Mouse (Mus musculus): ENCODE data around the gene Prnd.
A peak's percentile ranks its signal among the peaks of the same experiment; 100 is the strongest.

Gene Prnd

DNA sequence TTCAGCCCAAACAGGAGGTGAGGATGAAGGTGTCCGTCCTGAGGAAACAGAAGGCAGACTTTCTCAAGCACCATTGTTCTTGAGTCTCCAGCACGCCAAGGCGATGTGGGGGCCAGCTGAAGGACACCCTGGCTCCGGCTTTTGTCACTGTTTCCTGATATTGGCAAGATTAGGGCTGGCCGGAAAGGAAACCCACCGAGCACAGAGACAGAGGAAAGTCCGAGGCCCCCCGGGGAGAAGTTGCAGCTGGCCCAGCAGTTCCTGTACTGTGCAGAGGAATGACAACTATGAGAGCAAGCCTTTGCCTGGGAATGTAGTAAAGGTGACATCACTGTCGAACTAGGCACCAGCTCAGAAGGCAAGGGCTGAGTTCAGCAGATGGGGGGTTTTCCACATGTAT is 30.2 kb downstream of the Prnd start:
- peak; percentile 11 to 58 for DNase-seq (ENCODE audit: low spot score in 2 of 2)

DNA sequence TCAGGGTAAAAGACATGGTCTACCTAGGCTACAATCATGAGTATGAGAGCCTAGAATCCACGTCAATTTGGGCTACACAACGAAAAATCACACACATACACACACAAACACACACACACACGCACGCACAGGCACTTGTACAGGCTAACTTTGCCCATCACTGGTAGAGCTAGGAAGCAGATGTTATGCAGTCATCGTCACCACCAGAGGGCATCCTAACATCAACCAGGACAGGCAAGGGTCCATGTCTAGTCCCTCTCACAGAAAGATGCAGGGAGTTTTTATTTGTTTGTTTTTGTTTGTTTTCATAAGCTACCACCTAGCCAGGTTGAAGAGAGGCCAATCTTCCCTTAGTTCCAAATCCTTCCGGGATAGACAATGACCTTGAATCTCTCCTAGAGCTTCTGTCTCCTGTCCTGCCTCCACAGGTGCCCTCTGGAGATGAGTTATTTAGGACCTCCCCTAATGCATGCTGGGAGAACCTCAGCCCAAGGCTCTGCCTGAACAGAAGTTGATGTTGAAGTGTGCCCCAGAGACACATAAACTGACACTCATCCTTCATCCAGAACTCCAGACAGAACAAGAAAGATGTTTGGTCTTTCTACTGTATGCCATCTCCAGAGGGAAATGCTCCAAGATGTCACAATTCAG is 32.0 kb downstream of the Prnd start:
- peak; percentile 38 to 73 for DNase-seq (ENCODE audit: low spot score in 2 of 2)

DNA sequence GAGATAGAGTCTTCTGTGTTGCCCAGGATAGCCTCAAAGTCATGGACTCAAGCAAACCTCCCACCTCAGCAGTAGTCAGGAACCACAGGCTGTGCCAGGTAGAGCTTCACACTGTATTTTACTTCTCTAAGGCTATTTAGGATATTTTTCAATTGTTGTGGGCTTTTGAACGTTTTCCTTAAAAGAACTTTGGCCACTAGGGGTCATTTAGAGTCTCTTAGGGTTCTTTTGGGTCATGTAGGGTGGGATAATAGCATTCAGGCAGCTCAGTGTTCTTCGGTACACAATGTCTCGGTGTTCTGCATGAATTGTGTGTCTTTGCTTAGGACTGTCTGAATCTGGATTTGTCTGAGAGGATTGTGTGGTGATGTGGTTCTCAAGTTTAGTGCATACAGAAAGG is 37.3 kb downstream of the Prnd start:
- peak; percentile 5 to 20 for DNase-seq (ENCODE audit: low spot score in 2 of 2)

DNA sequence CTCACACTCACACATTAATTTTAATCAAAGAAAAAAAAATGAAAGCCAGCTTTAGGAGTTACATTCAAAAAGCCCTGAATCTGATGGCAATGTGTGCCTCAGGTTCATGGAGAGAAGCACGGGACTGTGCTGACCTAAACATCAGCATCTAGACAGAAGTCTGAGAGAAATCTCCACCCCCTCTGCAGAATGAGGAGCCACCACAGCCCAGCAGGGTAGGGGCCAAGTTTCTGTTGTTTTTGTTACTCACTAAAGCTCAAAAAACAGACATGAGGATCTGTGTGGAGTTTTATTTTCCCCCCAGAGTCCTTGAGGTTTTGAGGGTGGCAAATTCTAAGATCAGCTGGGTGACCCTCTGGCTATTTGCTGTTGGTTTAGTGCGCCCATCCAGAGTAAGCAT is 37.9 kb downstream of the Prnd start:
- peak; percentile 6 to 37 for DNase-seq (ENCODE audit: low spot score in 2 of 2)

DNA sequence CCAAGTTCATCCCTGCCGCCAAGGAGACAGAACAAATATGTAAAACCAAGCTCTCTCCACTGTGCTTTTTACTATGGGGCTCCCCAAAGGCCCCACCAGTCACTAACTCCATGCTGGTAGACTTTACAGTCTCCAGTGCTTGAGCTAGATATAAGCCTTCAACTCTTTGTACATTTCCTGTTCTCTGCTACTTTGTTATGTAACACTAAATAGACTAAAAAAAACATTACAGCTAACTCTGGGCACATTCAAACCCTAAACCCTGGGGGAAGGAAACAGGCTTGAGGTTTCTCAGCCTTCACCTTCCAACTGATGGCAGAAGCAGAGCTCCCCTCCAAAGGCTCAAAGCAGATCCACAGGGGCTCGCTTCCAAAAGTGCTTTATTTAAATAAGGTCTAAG is 41.8 kb downstream of the Prnd start:
- DNase-seq (ENCODE audit: low spot score in 2 of 2): no peak

DNA sequence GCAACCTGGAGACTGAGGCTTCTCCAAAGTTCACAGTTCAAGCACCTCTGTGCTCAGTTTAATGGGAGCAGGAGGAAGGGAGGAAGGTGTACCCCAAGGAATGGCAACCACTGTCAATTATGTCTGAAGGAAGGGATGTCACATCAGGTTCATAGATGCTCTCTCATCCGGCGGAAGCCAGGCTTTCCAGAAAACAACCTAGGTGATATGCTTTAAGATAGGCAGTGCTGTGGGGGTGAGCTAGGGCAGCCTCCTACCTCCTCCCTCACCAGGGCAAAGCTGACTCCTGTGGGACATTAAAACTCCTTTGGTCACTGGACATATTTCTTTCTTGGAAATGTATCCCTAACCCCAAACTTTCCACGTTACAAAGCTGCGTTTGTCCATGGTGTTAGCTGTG is 42.5 kb downstream of the Prnd start:
- no peak for DNase-seq (ENCODE audit: low spot score in 2 of 2)

DNA sequence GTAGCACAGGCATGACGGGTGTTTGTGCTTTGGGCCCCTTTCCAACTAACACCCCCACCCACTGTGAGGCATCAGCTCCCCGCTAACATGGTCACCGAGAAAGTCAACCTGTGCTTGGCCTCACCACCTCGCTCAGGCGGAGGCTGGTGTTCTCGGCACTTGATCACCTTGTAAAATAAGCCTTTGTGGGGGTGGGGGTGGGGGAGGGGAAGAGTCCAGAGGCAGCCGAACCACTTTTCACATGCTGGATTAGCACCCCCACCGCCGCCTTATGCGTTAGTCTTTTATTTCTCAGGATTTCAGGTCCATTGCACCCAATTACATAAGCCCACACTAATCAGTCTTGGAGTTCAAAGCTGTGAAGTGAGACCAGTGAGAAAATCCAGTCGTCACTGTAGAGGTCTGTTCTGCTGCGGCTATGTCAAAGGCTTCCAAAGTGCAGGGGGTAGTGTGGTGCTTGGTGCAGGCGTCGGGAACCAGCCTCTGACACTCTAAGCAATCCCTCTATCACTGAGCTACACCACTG is 43.0 kb downstream of the Prnd start:
- no peak for DNase-seq (ENCODE audit: low spot score in 2 of 2)

DNA sequence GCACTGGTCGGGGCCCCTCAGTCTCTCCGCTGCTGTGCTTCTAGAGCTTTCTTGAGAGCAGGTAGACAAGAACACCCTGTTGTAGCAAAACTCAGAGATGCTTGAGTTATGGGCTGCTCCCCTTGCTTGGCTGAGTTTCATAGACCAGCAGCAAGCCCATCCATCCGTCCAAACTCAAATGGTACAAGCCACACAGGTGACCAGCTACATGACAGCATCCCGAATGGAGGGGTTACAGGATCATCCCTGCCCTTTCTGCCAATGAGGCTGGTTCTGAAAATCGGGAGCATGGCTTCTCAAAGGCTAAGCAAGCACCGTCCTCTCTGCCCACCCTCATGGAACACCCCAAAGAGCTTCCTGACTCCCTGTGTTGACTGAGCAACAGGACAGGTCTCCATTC is 44.3 kb downstream of the Prnd start:
- DNase-seq (ENCODE audit: low spot score in 2 of 2): no peak

DNA sequence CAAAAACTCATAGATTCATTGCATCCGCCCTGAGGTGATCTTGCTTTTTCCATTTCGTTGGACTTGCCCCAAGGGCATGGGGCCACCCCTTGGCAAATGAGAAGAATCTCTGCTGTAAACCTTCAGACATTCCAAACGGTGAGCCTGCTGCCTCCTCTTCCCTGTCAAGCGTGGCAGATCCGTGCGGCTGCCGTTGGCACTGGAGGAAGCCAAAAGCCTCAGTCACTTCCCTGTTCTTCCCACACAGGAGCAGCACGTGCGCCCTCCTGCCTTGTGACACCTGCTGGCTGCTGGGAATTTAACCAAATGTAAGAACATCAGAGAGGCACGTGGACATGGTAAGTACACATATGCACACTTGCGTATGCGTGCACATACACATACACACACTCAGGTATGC is 45.1 kb downstream of the Prnd start:
- DNase-seq (ENCODE audit: low spot score in 2 of 2): no peak

DNA sequence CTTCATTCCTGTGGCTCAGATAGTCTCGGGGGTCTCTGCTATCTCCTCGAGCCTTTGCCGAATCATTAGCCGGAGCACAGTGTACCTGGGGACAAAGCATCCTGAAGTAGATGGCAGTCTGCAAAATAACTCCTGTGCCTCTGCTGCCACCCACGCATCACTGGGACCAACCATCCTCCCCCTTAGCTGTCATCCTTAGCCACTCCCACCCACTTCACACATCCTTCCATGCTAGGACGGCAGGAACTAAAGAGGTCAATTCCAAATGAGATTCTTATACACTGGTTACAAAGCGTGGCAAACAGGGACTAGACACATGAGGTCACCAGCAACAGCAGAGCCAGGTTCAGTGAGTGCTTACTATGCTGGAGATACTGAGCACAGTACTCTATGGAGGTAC is 45.7 kb downstream of the Prnd start:
- DNase-seq (ENCODE audit: low spot score in 2 of 2): no peak

DNA sequence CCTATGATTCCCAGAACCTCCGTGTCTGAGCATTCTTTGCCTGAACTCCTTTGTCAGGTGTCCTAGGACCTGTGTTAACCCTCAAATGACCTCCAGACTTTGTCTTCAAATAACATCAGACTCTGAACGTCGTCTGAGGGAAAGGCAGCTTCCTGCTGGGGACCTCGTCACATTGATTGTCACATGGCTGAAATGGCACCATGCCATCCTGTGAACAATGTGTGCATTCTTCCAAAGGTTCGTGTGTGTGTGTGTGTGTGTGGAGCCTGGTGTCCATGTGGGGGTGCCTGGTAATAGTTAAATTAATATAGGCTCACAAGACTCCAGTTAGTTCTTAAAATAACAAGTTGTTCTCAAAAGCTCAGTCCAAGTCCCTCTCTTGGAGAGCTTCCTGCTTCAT is 46.7 kb downstream of the Prnd start:
- no peak for DNase-seq (ENCODE audit: low spot score in 2 of 2)

DNA sequence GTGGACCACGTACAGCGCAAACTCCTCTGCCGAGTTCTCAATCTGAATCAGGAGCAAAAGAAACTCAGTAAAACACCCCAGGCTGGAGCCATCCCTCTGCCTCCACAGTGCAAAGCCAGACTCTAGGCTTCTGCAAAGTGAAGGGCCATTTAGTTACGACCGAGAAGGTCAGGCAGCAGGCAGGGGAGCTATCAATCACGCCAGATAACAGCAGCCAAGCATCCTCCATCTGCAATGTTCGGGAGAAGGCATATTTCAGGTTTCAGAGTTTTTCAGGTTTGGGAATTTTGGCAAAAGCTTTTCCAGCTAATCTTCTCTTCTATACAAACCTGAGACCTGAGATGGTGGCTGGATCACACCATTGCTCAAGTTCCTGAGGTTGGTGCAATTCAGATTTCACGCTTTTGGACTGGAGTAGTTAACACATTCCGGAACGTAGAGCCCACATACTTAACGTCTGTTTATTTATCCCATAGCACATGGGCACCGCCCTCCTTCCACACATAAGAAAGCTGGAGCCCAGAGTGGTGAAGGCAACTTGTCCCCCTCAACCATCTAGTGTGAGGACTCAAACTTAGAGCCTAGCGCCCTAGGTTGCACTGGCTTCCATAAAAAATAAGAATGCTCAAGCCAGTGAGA is 51.2 kb downstream of the Prnd start:
- no peak for DNase-seq (ENCODE audit: low spot score in 2 of 2)

DNA sequence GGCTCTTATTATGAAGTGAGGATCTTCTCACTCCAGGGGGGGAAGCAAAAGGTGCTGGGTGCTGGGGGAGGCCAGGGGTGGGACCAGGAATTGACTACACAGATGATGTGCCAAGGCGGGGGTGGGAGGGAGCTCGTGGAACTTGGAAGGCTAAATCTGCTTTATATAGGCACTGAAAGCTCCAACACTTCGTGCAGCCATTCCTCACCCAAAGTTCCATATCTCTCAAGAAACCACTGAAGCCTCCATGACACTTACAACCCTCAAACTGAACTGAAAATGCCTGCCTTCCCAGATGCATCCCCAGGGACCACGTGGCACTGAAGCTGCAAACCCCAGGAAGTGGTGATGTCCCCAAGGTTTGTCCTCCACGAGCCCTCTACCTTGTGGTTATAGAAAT is 53.3 kb downstream of the Prnd start:
- DNase-seq (ENCODE audit: low spot score in 2 of 2): no peak

DNA sequence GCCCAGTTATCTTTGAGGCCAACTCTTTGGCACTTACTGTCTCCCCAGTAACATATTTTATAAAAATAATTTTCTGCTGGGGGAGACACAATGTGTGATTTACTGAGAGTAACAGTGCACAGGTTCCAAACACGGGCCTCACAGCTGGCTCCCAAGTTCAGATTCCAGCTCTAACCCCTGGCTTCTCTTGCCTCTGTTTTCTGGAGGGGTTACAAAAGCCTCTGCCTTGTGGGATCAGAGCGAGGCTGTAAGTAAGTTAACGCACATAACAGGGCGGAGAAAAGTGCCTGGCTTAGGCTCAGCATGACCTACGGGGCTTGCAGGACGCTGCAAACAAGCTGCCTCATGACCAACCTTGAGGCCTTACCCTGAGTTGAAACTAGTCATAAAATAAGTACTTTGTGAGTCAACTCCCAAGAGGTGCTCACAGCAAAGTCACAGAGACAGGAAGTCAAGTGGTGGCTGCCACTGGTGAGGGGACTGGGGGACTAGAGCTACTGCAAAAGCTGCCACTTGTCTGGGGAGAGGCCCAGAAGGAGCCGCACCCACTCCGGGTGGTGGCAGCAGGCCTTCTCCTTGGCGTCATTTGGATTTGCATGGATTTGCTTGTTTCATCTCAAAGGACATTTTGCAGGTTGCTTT is 54.0 kb downstream of the Prnd start:
- peak; percentile 22 to 66 for DNase-seq (ENCODE audit: low spot score in 2 of 2)

DNA sequence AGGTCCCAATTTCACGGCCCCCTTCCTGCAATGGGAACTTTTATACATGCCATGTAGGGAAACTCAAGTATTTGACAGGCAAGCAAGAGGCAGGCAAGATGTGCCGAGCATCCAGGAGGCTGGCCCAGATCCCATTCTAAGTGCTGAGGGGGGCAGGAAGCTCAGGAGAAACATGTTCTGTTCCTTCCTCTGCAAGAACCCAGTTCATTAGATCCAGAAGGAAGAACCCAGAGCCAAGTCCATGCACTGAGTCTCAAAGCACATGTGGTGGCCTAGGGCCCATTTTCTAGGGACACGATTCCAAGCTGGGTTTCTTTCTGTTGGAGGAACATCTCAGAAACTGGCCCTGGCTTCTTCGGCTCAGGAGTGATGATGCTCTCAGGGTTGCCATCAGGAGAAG is 54.8 kb downstream of the Prnd start:
- DNase-seq (ENCODE audit: low spot score in 2 of 2): no peak
